Mouse (Mus musculus): ENCODE results near the gene Spata19.
A peak's percentile ranks its signal among the peaks of the same experiment; 100 is the strongest.

Gene Spata19

GRCm38 (mm10) chr9:27396500-27396899, at the start of gene Spata19:
TSS of gene Spata19 (plus strand) at chr9:27396800.
- no peak for DNase-seq (ENCODE audit: low read depth, low spot score)

DNA sequence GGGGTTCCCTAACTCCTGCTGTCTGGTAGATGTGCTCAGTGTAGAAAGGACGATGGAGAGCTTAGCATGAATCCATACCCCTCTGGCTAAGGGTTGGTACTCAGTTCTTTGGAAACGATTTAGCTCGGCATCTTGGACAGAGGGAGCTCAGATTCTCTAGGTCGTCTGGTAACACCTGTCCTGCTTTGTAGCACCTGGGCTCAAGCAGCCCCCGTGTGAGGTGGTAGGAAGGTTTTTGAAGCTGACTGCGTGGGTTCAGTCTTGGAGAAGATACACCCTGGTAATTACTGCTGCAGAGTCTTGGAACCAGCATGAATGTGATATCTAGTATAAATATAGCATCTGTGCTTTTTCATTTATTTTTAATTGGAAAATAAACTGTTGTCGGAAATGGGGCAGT, 43.5 kb upstream of the Spata19 start:
- no peak for DNase-seq (ENCODE audit: low read depth, low spot score)

- DNase-seq (ENCODE audit: low read depth, low spot score) = no peak
Observed at GRCm38 (mm10) chr9:27357893-27358292, 38.7 kb upstream of the Spata19 start.

- DNase-seq (ENCODE audit: low read depth, low spot score) = peak; percentile 24
Observed at GRCm38 (mm10) chr9:27367231-27367630, 29.4 kb upstream of the Spata19 start.

DNA sequence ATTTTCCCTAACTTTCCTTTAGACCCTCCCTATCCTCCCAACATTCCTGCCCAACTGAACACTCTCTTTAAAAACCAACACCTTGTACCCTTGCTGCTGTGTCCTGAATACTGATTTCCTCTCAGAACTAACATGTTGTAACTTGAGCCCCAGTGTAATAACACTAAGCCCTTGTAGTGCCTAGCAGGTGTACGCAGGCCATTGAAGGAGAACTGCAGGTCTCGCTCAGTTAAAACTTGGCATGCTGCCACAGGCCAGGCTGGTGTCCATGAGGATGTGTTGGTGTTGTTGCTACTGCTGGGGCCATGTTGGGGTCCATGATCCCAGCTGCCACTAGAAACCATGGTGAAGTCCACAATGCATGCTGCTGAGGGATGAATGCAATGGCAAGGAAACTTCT, 27.5 kb upstream of the Spata19 start:
- DNase-seq (ENCODE audit: low read depth, low spot score) = no peak

DNA sequence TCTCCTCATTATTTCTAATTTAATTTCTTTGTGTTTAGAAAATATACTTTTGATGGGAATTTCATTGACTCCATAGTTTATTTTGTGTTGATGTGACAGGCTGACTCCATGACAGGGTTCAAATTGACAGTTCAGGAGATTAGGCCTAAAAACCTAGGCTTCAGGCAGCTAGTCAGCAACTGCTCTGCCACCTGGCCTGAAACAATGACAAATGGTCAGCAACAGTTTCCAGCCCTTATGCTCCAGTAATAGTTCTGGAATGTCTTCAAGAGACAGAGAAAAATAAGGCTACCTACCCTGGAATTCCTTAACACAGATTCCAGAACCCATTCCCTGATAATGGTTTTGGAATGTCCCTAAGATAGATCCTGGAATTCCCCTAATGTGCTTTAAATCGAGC, 20.9 kb upstream of the Spata19 start:
- peak; percentile 4 for DNase-seq (ENCODE audit: low read depth, low spot score)

DNA sequence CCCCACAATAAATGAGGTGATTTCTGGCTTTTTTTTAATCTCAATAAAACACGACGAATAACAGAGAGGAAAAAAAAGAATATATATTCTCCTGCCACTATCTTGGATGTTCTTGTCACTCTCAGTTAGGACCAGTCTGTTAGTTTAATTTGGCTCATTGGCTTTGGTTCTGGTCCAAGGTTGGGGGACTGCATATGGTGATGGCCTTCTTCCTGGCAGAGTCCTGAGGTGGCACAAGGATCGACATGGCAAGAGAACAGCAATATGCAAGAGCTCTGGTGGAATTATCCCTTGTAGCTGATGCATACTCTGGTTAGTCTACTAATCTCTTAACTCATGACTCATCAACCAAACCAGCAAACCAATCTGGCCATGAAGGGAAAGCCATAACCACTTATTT, 9.6 kb upstream of the Spata19 start:
- no peak for DNase-seq (ENCODE audit: low read depth, low spot score)

DNA sequence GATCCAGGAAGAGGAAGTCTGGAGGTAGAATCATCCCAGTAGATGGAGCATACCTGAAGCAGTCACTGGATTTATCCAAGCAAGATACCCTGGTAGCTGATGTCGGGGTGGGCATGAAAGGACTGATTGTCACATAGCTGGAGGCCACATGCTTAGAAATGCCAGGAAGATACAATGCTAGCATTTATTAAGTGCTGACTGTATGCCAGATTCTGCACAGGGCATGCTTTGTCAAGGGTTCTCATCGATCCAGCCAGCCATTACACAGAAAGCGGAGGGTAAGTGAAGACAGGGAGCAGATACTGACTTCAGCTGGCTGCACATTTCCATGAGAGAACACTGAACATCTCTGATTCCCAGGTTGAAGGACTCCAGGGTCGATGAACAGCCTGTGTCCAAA, 4.6 kb downstream of the Spata19 start:
- DNase-seq (ENCODE audit: low read depth, low spot score) = no peak

DNA sequence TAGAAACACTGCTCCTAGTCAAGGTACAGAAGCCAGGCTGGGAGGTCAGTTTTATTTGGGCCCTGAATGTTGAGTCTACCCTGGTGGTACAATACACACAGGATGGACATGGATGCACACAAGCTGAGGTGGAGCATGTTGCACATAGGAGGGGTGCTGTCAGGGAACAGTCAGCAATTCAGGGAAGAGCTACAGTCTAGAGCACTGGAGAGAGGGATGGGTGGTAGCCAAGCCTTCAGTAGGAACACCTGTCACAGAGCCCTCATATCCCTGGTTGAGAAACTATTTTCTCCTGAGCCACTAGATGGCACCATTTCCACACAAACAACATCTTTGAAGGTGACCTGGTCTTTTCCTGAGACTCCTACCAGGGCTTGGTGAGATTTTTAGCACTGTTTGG, 13.1 kb downstream of the Spata19 start:
- DNase-seq (ENCODE audit: low read depth, low spot score) = peak; percentile 78

- DNase-seq (ENCODE audit: low read depth, low spot score) = peak; percentile 80
Observed at GRCm38 (mm10) chr9:27414058-27414460, 17.5 kb downstream of the Spata19 start.

- DNase-seq (ENCODE audit: low read depth, low spot score) = no peak
Observed at GRCm38 (mm10) chr9:27424511-27424910, 27.9 kb downstream of the Spata19 start.

DNA sequence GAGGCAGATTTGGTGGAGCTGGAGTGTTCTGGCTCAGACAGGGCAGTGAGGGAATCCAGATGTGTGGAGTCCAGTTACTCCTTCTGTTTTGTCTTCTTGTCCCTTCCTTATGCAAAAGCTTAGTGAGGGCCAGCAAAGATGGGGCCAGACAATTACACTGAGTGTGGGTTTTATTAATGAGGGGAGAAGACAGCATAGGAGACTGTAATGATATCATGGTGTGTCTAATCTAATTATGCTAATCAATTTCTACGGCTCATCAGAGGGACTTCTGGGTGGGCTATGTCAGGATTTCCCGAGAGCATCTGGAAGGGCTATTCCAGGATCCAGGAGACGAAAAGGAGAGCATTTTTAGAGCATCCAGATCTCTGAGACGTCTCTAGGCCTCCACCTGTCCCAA, 32.0 kb downstream of the Spata19 start:
- no peak for DNase-seq (ENCODE audit: low read depth, low spot score)

- no peak for DNase-seq (ENCODE audit: low read depth, low spot score)
Observed at GRCm38 (mm10) chr9:27433301-27433700, 36.7 kb downstream of the Spata19 start.

- no peak for DNase-seq (ENCODE audit: low read depth, low spot score)
Observed at GRCm38 (mm10) chr9:27435936-27436335, 39.3 kb downstream of the Spata19 start.

DNA sequence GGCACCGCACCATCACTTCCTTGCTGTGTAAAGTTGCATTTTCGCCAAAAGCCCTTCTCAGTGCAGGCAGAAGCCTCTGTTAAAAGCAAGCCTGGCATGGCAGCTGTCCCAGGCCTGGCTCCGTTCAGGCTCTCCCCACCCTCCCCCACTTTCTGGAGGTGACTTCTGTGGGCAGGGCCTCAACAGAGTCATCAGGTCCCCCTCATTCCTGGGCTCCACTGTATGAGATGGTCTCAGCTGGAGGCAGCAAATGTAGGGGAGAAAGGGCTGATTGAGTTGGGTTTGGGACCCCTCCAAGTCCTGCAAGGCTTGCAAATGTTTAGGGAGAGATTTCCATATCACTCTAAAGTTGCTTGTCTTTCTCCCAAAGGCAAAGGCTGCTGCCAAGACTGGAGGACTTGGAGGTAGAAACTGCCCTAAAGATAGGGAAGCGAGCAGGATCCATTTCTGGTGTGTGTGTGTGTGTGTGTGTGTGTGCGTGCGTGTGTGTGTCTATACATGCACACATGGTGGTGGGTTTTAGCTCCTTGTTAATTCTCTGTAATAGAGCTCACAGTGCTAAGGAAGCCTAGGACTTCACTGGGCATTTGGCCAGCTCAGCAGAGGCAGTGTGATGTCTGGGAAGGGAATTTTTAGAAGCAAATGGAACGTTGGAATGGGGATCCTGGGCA, 40.9 kb downstream of the Spata19 start:
- DNase-seq (ENCODE audit: low read depth, low spot score) = no peak

GRCm38 (mm10) chr9:27449780-27450422, 53.3 kb downstream of the Spata19 start:
- peak; percentile 73 for DNase-seq (ENCODE audit: low read depth, low spot score)
